Mouse (Mus musculus) liver, embryonic 14.5 days (tissue): ENCODE results near the gene Fat3.

Experiments
- CTCF ChIP-seq: IDR thresholded peaks from 2 replicates; pipeline ENCODE4 v1.5.1; 2016; ENCODE audit warnings: antibody characterized with exemption, low read depth, control low read depth
- EP300 ChIP-seq: IDR thresholded peaks from 2 replicates; pipeline ENCODE4 v1.6.1; 2016; ENCODE audit warnings: antibody characterized with exemption, low read depth

- TF ChIP-seq CTCF = no peak
- TF ChIP-seq EP300 = no peak
Measured at GRCm38 (mm10) chr9:15992158-15992846, 508.8 kb downstream of the Fat3 start.
